Mouse (Mus musculus) hindbrain, embryonic 16.5 days (tissue): ENCODE results near the gene Mink1. TPM values are rescaled to one million over a fixed set of nuclear protein-coding genes. Genes with fewer than 3 reads are reported as not detected.
A peak's percentile ranks its signal among the peaks of the same experiment; 100 is the strongest.

Source experiments
- ATAC-seq: fragments of 200-750 bp; cut with Nextera tagmentation; 2 replicates; pipeline ENCODE4 v1.8.0; 2017; ENCODE audit warnings: moderate TSS enrichment, moderate library complexity
- H3K27ac ChIP-seq: fragments of 300-500 bp; sonication (generic); 2 replicates; pipeline ENCODE4 v1.5.1; 2014; ENCODE audit warnings: low read depth, mild to moderate bottlenecking, control low read depth, low read length, moderate library complexity
- H3K27me3 ChIP-seq: fragments of 300-500 bp; sonication (generic); replicated peaks from 2 replicates; pipeline ENCODE4 v1.6.1; 2014; ENCODE audit warnings: low read length; ENCODE audit not compliant: control insufficient read depth, insufficient read depth
- H3K36me3 ChIP-seq: fragments of 300-500 bp; sonication (generic); 2 replicates; pipeline ENCODE4 v1.6.1; 2014; ENCODE audit warnings: mild to moderate bottlenecking, low read length, moderate library complexity, mixed read lengths; ENCODE audit not compliant: control insufficient read depth, insufficient read depth
- H3K4me1 ChIP-seq: fragments of 300-500 bp; sonication (generic); 2 replicates; pipeline ENCODE4 v1.6.1; 2014; ENCODE audit warnings: low read depth, low read length; ENCODE audit not compliant: control insufficient read depth, insufficient read depth
- H3K4me2 ChIP-seq: fragments of 300-500 bp; sonication (generic); 2 replicates; pipeline ENCODE4 v1.6.1; 2014; ENCODE audit warnings: mild to moderate bottlenecking, low read length, control low read depth, moderate library complexity
- H3K4me3 ChIP-seq: fragments of 300-500 bp; sonication (generic); 2 replicates; pipeline ENCODE4 v1.5.1; 2014; ENCODE audit warnings: mild to moderate bottlenecking, low read length, control low read depth, moderate library complexity
- H3K9ac ChIP-seq: fragments of 300-500 bp; sonication (generic); 2 replicates; pipeline ENCODE4 v1.6.1; 2014; ENCODE audit warnings: low read depth, mild to moderate bottlenecking, control low read depth, low read length, moderate library complexity
- H3K9me3 ChIP-seq: fragments of 300-500 bp; sonication (generic); 2 replicates; pipeline ENCODE4 v1.6.1; 2014; ENCODE audit warnings: mild to moderate bottlenecking, low read length, moderate library complexity; ENCODE audit not compliant: control insufficient read depth
- WGBS: fragments of 180-500 bp; shearing (Covaris S2); extraction: QIAGEN DNeasy Blood & Tissue Kit; methylation state at CpG from one replicate; pipeline ENCODE4 v1.1.7; 2014; 5-methylcytosine and 5-hydroxymethylcytosine counted together
- polyA plus RNA-seq: library from polyadenylated mRNA; unstranded; fragments of >200 nt; fragmentation: Nextera tagmentation; extraction: Ambion mirVana; gene quantifications from 2 replicates; pipeline ENCODE4 v1.2.1, GENCODE M21; 2015

Mink1 gene
- polyA plus RNA-seq, 1 experiment from 2014 or later = 14.4 TPM

DNA sequence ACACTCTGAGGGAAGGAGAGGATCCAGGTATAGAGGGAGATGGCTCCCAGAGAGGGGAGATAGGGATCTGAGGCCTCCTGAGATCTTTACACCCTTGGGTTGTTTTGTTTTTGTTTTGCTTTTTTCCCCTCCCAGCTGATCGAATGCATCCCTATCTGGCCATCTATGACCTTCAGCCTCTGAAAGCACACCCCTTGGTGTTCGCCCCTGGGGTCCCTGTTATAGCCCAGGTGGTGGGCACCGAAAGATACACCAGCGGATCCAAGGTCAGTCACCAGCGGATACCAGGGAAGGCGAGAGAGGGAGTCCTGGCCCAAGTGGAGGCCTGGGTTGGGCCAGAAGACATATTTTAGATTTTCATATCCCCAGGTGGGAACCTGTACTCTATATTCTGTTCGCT is 21.8 kb upstream of the Mink1 start:
- peaks cover 8% of the 10 kb centered on the region for H3K4me1 ChIP-seq
- H3K27ac ChIP-seq = peak overlapping the region; percentile 29; the same call in 1 of the 2 replicates
- H3K9ac ChIP-seq = peak overlapping the region; percentile 74
- H3K9me3 ChIP-seq = no peaks in the 10 kb centered on the region
- no peaks in the 10 kb centered on the region; the same call in 1 of the 2 replicates for H3K27me3 ChIP-seq
- ATAC-seq = no peak
- peak overlapping the region; percentile 65 for H3K4me2 ChIP-seq
- no peaks in the 10 kb centered on the region for H3K36me3 ChIP-seq
- 86% methylated on average over 7 of the region's 7 CpGs for WGBS
- peak overlapping the region; percentile 57 for H3K4me3 ChIP-seq

- ATAC-seq = peak; percentile 63
- peak overlapping the region; percentile 68; the same call in 1 of the 2 replicates for H3K27ac ChIP-seq
- 58% methylated on average over 5 of the region's 5 CpGs for WGBS
These were observed 21.3 kb upstream of the Mink1 start for GRCm38 (mm10) chr11:70541415-70541814.

DNA sequence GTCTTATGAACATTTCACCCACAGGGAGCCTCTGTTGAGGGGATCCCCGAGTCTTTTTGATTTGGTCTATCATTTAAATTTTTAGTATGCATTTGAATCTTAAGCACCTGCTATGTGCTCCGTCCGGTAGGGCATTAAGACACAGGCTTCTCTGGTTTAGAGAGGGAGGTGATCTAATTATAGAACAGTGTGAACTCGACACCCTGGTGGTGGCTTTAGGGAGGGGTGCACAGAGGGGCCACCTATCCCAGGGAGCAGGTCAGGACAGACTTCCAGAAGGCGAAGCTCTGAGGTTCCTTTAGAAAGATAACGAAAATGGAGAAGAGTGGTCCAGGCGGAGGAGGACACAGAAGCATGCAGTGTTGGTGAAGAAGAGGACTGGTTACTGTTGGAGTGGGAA is 18.2 kb upstream of the Mink1 start:
- H3K9me3 ChIP-seq = no peaks in the 10 kb centered on the region
- no peaks in the 10 kb centered on the region for H3K36me3 ChIP-seq
- ATAC-seq = no peak
- H3K4me1 ChIP-seq = peaks cover 8% of the 10 kb centered on the region
- no peak overlapping the region for H3K4me2 ChIP-seq
- no peak overlapping the region for H3K4me3 ChIP-seq
- WGBS = 69% methylated on average over 7 of the region's 7 CpGs
- no peak overlapping the region for H3K9ac ChIP-seq
- H3K27me3 ChIP-seq = no peaks in the 10 kb centered on the region; the same call in 1 of the 2 replicates
- no peak overlapping the region for H3K27ac ChIP-seq

More at GRCm38 (mm10) chr11:70541415-70541814, 21.3 kb upstream of the Mink1 start:
- peak overlapping the region; percentile 57 for H3K4me3 ChIP-seq
- H3K27me3 ChIP-seq = no peaks in the 10 kb centered on the region; the same call in 1 of the 2 replicates
- H3K4me2 ChIP-seq = peak overlapping the region; percentile 65
- H3K9ac ChIP-seq = 0 out of 2 replicates have a peak overlapping the region, but pooled peaks have one; percentile 5
- H3K9me3 ChIP-seq = no peaks in the 10 kb centered on the region
- H3K4me1 ChIP-seq = peaks cover 8% of the 10 kb centered on the region
- no peaks in the 10 kb centered on the region for H3K36me3 ChIP-seq

DNA sequence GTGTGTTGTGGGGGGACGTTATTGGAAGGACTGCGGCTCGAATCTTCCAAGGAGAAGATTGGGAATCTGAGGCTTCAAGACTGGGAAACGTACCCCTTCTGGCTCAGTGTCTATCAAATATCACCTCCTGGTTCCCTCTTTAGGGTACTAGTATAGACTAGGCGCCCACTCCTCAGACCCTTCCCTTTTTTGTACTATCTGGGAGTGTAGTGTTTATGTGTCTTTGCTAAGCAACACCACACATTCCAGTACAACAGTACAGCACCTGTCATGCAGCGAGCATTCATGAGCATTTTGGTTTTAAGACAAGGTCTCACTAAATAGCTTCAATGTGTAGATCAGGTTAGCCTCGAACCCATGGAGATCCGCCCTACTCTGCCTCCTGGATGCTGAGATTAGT is 11.2 kb upstream of the Mink1 start:
- Histone ChIP-seq H3K4me2 (no peak overlapping the region), H3K36me3 (peaks cover 5% of the 10 kb centered on the region; the same call in 1 of the 2 replicates), H3K9me3 (no peaks in the 10 kb centered on the region), H3K27ac (no peak overlapping the region), H3K9ac (no peak overlapping the region), H3K4me3 (no peak overlapping the region), H3K4me1 (no peaks in the 10 kb centered on the region), H3K27me3 (peaks cover 2% of the 10 kb centered on the region; the same call in 1 of the 2 replicates)
- ATAC-seq = no peak
- WGBS = 89% methylated on average over 8 of the region's 8 CpGs

GRCm38 (mm10) chr11:70553940-70554339 is 8.7 kb upstream of the Mink1 start:
- no peak overlapping the region for H3K4me2 ChIP-seq
- peaks cover 2% of the 10 kb centered on the region; the same call in 1 of the 2 replicates for H3K27me3 ChIP-seq
- H3K9ac ChIP-seq = no peak overlapping the region
- H3K36me3 ChIP-seq = peaks cover 10% of the 10 kb centered on the region; the same call in 1 of the 2 replicates
- no peak overlapping the region for H3K4me3 ChIP-seq
- 25% methylated on average over 7 of the region's 7 CpGs for WGBS
- no peaks in the 10 kb centered on the region for H3K4me1 ChIP-seq
- ATAC-seq = no peak
- no peak overlapping the region for H3K27ac ChIP-seq
- H3K9me3 ChIP-seq = no peaks in the 10 kb centered on the region

GRCm38 (mm10) chr11:70557545-70557944 is 5.1 kb upstream of the Mink1 start:
- peaks cover 2% of the 10 kb centered on the region; the same call in 1 of the 2 replicates for H3K27me3 ChIP-seq
- WGBS = 91% methylated on average over 9 of the region's 9 CpGs
- peaks cover 6% of the 10 kb centered on the region for H3K4me1 ChIP-seq

DNA sequence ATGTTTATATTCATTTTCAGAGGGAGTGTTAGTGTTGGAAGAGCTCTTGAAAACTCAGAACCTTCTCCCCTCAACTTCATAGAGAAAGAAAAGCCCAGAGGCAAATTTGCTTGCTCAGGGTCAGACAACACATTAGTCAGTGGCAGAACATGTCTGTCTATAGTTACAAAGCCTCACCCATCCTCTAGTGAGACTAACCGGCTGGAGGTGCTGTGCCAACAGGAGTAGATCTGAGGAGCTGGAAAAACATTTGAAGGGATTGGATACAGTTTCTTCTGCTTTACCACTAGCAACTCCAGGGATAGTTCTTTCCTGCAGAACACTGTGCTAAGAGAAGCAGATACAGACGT is 769 bp upstream of the Mink1 start:
- H3K27ac ChIP-seq = peak overlapping the region; percentile 90
- ATAC-seq = no peak
- H3K4me1 ChIP-seq = peaks cover 31% of the 10 kb centered on the region
- 0% methylated on average over 2 of the region's 2 CpGs for WGBS
- peaks cover 5% of the 10 kb centered on the region; the same call in 1 of the 2 replicates for H3K36me3 ChIP-seq
- H3K4me3 ChIP-seq = peak overlapping the region; percentile 98
- peak overlapping the region; percentile 97 for H3K9ac ChIP-seq
- no peaks in the 10 kb centered on the region for H3K9me3 ChIP-seq
- H3K4me2 ChIP-seq = peak overlapping the region; percentile 97
- no peaks in the 10 kb centered on the region for H3K27me3 ChIP-seq

More at GRCm38 (mm10) chr11:70557545-70557944, 5.1 kb upstream of the Mink1 start:
- Histone ChIP-seq H3K27ac (no peak overlapping the region), H3K4me2 (no peak overlapping the region), H3K36me3 (peaks cover 10% of the 10 kb centered on the region; the same call in 1 of the 2 replicates), H3K4me3 (no peak overlapping the region), H3K9me3 (no peaks in the 10 kb centered on the region), H3K9ac (no peak overlapping the region)
- ATAC-seq = no peak

DNA sequence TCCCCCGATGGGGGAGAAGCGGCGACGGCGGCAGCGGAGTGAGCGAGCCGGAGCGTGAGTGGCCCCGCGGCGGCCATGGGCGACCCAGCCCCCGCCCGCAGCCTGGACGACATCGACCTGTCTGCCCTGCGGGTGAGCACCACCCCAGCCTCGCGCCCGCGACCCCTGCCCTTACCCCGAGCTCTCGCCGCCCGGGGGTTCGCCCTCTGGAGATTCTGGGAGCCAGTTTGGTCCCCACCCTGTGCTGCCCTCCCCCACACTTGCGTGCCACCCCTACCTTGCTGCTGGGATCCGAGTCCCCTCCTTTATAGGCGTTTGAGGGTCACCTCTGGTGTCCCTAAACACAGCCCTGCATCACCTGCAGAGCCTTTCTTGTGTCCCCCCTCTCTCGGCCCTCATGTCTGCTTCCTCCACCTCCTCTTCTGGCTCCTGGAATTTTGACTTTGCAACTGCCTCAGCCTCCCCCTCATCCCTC is 351 bp downstream of the Mink1 start:
- ATAC-seq = peak; percentile 40
- peaks cover 33% of the 10 kb centered on the region for H3K4me1 ChIP-seq
- H3K4me2 ChIP-seq = peak overlapping the region; percentile 97
- H3K36me3 ChIP-seq = no peaks in the 10 kb centered on the region
- peak overlapping the region; percentile 90 for H3K27ac ChIP-seq
- H3K27me3 ChIP-seq = no peaks in the 10 kb centered on the region
- no peaks in the 10 kb centered on the region for H3K9me3 ChIP-seq
- peak overlapping the region; percentile 97 for H3K9ac ChIP-seq
- peak overlapping the region; percentile 98 for H3K4me3 ChIP-seq
- 0% methylated on average over 25 of the region's 31 CpGs for WGBS

DNA sequence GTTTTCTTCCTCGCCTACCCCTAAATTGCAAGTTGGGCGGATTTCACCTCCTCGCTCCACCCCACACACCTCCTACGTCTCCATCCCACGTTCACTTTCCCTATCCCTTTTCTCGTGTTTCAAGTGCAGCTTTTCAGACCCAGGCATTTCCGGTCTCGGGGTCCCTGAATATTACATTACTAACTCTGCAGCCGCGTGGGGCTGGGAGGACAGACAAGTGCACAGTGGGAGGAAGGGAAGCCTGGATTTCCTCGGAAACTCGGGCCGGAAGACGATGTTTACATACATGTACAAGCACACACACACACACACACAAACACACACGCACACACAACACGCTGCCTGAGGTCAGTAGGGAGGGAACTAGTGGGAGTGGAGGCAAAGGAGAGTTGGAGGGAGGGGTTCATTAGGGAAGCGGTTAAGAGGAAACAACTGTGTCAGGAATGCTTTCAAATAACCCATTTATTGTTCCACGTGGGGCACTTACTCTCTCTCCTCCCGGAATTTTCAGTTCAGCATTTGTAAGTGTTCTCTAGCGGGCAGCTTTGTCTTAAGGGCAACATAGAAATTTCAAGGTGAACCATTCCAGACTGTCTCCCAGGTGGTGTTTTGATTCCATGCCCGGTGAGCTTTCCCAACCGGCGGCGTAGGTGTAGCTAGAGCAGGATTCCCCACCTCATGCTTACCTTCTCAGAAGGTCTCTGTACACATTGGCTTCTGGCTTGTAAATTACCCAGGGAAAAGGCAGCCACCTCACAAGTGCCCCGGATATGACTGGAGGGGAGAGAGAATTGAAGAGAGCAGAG is 992 bp downstream of the Mink1 start:
- Histone ChIP-seq H3K4me1 (peaks cover 33% of the 10 kb centered on the region), H3K4me3 (peak overlapping the region; percentile 98), H3K9ac (peak overlapping the region; percentile 97), H3K9me3 (no peaks in the 10 kb centered on the region), H3K36me3 (no peaks in the 10 kb centered on the region), H3K27ac (peak overlapping the region; percentile 90), H3K27me3 (no peaks in the 10 kb centered on the region), H3K4me2 (peak overlapping the region; percentile 97)
- ATAC-seq = no peak
- WGBS = 3% methylated on average over 25 of the region's 25 CpGs
